Mouse (Mus musculus) limb, embryonic 12.5 days (tissue): ENCODE measurements around the gene Mgarp. TPM values are rescaled to one million over a fixed set of nuclear protein-coding genes. Genes with fewer than 3 reads are reported as not detected.
"Not testable (repeated sequence)": the region's sequence is repeated elsewhere in the genome, so short reads cannot be mapped to it uniquely, and the experiment has no call there.

Experiments used
- ATAC-seq: fragments of 200-750 bp; cut with Nextera tagmentation; 2 replicates; pipeline ENCODE4 v1.8.0; 2017; ENCODE audit warnings: low read depth, moderate TSS enrichment; ENCODE audit not compliant: insufficient number of reproducible peaks, insufficient read depth, low FRiP score, low TSS enrichment
- H3K27ac ChIP-seq: fragments of 300-500 bp; sonication (generic); 2 replicates; pipeline ENCODE4 v1.5.1; 2016; ENCODE audit warnings: mild to moderate bottlenecking, moderate library complexity
- H3K27me3 ChIP-seq: fragments of 300-500 bp; sonication (generic); 2 replicates; pipeline ENCODE4 v1.6.1; 2016; ENCODE audit warnings: mild to moderate bottlenecking, moderate library complexity
- H3K36me3 ChIP-seq: fragments of 300-500 bp; sonication (generic); 2 replicates; pipeline ENCODE4 v1.6.1; 2016; ENCODE audit warnings: mild to moderate bottlenecking, moderate library complexity
- H3K4me1 ChIP-seq: fragments of 300-500 bp; sonication (generic); replicated peaks from 2 replicates; pipeline ENCODE4 v1.6.1; 2016
- H3K4me2 ChIP-seq: fragments of 300-500 bp; sonication (generic); 2 replicates; pipeline ENCODE4 v1.6.1; 2016; ENCODE audit warnings: mild to moderate bottlenecking, moderate library complexity
- H3K4me3 ChIP-seq: fragments of 300-500 bp; sonication (generic); replicated peaks from 2 replicates; pipeline ENCODE4 v1.5.1; 2016; ENCODE audit warnings: mild to moderate bottlenecking
- H3K9ac ChIP-seq: fragments of 300-500 bp; sonication (generic); replicated peaks from 2 replicates; pipeline ENCODE4 v1.6.1; 2016; ENCODE audit warnings: mild to moderate bottlenecking, moderate library complexity
- H3K9me3 ChIP-seq: fragments of 300-500 bp; sonication (generic); 2 replicates; pipeline ENCODE4 v1.6.1; 2016; ENCODE audit warnings: mild to moderate bottlenecking, moderate library complexity
- WGBS: fragments of 180-500 bp; shearing (Covaris S2); methylation state at CpG from one replicate; pipeline ENCODE4 v1.1.7; 2016; 5-methylcytosine and 5-hydroxymethylcytosine counted together
- polyA plus RNA-seq: library from polyadenylated mRNA; unstranded; fragments of >200 nt; fragmentation: Nextera tagmentation; extraction: Ambion mirVana; gene quantifications from 2 replicates; pipeline ENCODE4 v1.2.1, GENCODE M21; 2016

Mgarp gene
- polyA plus RNA-seq, 1 experiment from 2014 or later, result 3.8 TPM

DNA sequence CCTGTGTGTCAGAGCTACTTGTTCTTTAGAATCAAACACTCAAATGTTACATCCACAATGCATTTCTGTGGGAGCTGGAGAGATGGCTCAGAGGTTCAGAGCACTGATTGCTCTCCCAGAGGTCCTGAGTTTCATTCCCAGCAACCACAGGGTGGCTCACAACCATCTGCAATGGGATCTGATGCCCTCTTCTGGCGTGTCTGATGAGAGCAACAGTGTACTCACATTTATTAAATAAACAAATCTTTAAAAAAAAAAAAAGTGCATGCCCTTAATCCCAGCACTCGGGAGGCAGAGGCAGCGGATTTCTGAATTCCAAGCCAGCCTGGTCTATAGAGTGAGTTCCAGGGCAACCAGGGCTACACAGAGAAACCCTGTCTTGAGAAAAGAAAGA, 42.5 kb downstream of the Mgarp start:
- Histone ChIP-seq H3K4me3 (no peak overlapping the region), H3K27ac (no peak overlapping the region), H3K9ac (no peak overlapping the region), H3K27me3 (no peaks in the 10 kb centered on the region; the same call in 1 of the 2 replicates), H3K4me1 (peaks cover 3% of the 10 kb centered on the region; the same call in 1 of the 2 replicates), H3K9me3 (no peaks in the 10 kb centered on the region), H3K4me2 (no peak overlapping the region), H3K36me3 (no peaks in the 10 kb centered on the region)
- no peak for ATAC-seq
- 84% methylated on average over 3 of the region's 3 CpGs for WGBS

DNA sequence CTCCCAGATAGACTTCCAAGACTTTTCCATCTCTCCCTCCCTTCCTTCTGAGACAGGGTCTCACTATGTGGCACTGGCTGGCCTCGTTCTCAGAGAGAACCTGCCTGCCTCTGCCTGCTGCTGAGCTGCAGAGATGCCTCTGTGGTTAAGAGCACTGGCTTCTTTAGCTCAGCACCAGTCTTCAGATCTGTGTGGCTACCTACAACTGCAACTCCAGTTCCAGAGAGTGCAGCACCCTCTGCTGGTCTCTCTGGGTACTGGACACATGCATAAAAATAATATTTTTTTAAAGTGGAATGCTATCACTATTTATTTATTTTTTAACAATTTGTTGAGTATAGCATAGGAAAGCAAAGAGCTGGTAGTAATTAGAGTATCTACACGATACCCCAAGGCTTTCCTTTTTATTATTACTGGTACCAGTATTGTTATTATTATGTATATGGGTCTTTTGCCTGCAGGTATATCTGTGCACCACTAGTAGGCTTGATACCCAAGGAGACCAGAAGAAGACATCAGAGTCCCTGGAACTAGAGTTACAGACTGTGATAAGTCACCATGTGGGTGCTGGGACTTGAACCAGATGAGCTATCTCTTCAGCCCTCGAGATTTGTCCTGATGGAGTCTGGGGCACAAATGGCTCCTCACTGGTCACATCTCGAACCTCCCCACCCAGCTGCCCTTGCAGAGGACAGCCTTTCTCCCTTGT, 43.1 kb downstream of the Mgarp start:
- Histone ChIP-seq H3K4me1 (peaks cover 3% of the 10 kb centered on the region; the same call in 1 of the 2 replicates), H3K4me2 (no peak overlapping the region), H3K9ac (no peak overlapping the region), H3K27me3 (no peaks in the 10 kb centered on the region; the same call in 1 of the 2 replicates), H3K4me3 (no peak overlapping the region), H3K36me3 (no peaks in the 10 kb centered on the region), H3K9me3 (no peaks in the 10 kb centered on the region), H3K27ac (no peak overlapping the region)
- 72% methylated on average over 4 of the region's 4 CpGs for WGBS
- ATAC-seq, result 0 out of 2 replicates have a peak, but pooled peaks have one; percentile 37

DNA sequence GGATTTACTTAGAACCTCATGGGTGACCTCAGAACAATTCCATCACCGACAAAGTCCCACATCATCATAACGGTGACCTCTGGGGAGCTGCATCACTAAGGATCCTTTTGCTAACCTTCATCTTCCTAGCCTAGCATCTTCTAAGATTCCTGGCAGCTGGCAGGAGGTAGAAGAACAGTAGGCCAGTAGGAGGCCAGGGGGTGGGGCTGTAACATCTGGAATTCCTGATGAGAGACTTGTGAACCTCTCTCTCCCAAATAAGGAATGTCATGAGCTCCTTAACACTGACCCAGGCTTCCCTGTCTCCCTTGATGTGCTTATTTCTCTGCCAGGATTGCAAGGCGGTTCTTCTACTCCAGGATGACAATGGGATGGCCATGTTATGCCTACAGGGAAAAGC, 45.7 kb downstream of the Mgarp start:
- no peak overlapping the region for H3K4me2 ChIP-seq
- no peaks in the 10 kb centered on the region for H3K9me3 ChIP-seq
- H3K4me1 ChIP-seq, result 0 out of 2 replicates have a peak, but pooled peaks cover 3% of the 10 kb centered on the region
- WGBS, result 23% methylated on average over 3 of the region's 3 CpGs
- H3K9ac ChIP-seq, result no peak overlapping the region
- no peak overlapping the region for H3K27ac ChIP-seq
- no peak overlapping the region for H3K4me3 ChIP-seq
- no peaks in the 10 kb centered on the region for H3K27me3 ChIP-seq
- no peak for ATAC-seq
- H3K36me3 ChIP-seq, result no peaks in the 10 kb centered on the region

DNA sequence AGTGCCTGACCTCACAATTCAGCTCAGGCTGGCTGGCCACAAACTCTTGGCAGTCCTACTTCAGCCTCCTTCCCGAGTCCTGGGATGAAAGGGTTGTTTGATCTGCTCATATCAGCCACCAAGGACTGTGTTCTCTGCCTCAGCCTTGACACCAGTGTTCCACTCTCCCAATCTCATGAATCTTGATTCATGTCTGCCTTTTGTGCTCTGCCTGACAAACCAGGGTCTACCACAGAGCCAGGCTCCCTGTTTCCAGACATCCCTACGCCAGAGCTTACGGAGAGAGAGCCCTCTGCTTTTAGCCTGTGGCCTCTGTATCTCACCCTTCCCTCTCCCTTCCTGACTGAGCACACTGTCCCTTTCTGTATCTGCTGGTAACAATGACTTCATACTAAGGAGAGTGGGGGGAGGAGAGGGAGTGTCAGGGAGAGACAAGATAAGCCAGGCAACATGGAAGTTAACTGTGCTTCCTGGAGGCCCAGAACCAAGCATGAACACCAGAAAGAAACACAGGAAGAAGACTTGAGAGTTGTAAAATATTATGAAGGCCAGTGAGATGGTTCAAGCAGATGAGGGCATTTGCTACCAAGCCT, 47.8 kb downstream of the Mgarp start:
- Histone ChIP-seq H3K4me3 (no peak overlapping the region), H3K4me1 (0 out of 2 replicates have a peak, but pooled peaks cover 3% of the 10 kb centered on the region), H3K9me3 (no peaks in the 10 kb centered on the region), H3K27me3 (no peaks in the 10 kb centered on the region), H3K36me3 (no peaks in the 10 kb centered on the region), H3K27ac (no peak overlapping the region), H3K4me2 (no peak overlapping the region), H3K9ac (no peak overlapping the region)
- no peak for ATAC-seq
- 39% methylated on average over 3 of the region's 3 CpGs for WGBS

DNA sequence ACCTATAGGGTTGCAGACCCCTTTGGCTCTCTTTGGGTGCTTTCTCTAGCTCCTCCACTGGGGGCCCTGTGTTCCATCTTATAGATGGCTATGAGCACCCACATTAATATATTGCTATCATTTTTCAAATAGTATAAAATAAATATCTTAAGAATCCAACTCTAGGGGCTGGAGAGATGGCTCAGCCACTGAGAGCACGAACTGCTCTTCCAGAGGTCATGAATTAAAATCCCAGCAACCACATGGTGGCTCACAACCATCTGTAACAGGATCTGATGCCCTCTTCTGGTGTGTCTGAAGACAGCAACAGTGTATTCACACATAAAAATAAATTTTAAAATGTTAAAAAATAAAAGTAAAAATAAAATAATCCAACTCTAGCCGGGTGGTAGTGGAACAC, 51.5 kb downstream of the Mgarp start:
- 96% methylated on average over 2 of the region's 2 CpGs for WGBS
- H3K9me3 ChIP-seq, H3K27me3 ChIP-seq, ATAC-seq, H3K4me1 ChIP-seq, H3K27ac ChIP-seq, H3K4me3 ChIP-seq, H3K4me2 ChIP-seq, H3K9ac ChIP-seq, H3K36me3 ChIP-seq: not testable (repeated sequence)

DNA sequence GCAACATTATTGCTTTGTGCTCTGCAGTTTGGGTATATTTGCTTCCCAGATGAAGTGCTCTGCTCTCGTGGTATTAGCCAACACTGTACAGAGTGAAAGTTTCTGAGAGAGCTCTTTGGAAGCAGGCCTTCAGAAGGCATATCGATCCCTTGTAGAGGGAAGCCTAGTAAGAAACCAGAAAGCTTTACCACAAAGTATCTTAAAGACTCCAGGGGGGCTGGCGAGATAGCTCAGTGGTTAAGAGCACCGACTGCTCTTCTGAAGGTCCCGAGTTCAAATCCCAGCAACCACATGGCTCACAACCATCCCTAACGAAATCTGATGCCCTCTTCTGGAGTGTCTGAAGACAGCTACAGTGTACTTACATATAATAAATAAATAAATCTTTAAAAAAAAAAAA, 52.4 kb downstream of the Mgarp start:
- H3K27me3 ChIP-seq, H3K4me3 ChIP-seq, H3K27ac ChIP-seq, H3K9me3 ChIP-seq, H3K36me3 ChIP-seq, ATAC-seq, H3K4me1 ChIP-seq, H3K4me2 ChIP-seq, H3K9ac ChIP-seq: not testable (repeated sequence)
- WGBS, result 86% methylated on average over 6 of the region's 6 CpGs

DNA sequence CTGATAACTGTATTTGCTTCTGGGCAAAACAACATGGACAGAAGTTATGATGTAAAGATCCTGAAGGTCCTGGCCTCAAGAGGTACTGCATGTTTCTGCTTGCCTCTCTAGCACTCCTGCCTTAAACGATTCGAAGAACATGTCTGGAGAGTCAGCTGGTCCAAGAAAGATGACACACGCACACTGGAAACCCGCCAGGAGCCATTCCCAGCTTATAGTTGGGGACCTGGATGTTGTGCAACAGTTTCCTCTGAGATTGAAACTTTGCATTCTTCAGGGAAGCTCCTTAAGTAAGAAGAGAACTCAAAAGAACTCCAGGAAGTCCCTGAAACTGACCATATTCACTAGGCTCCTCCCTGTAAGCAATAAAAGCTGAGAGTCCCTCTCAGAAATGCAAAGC, 53.3 kb downstream of the Mgarp start:
- H3K9me3 ChIP-seq, result no peaks in the 10 kb centered on the region
- 88% methylated on average over 4 of the region's 4 CpGs for WGBS
- H3K36me3 ChIP-seq, result no peaks in the 10 kb centered on the region
- no peaks in the 10 kb centered on the region for H3K27me3 ChIP-seq
- H3K4me3 ChIP-seq, result no peak overlapping the region
- peaks cover 3% of the 10 kb centered on the region for H3K4me1 ChIP-seq
- ATAC-seq, result no peak
- no peak overlapping the region for H3K4me2 ChIP-seq
- H3K9ac ChIP-seq, result no peak overlapping the region
- H3K27ac ChIP-seq, result no peak overlapping the region

DNA sequence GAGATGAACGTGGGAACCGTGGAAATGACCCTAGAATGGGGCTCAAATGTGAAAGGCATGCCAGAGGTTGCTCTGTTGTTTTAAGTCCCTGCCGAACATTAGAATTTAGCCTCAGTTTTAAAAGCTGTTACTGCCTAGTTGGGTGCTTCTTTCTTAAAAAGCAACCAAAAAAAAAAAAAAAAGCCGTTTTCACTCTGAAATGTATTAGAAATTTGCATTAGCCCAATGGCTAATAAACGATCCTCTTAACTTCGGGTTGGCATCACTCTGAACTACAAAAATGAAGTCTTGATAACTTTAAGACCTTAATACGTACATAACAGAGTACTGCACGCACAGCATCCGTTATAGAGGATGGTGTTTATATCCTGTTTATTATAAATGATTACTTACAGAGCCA, 54.4 kb downstream of the Mgarp start:
- WGBS, result 8% methylated on average over 9 of the region's 9 CpGs
- H3K27me3 ChIP-seq, result no peaks in the 10 kb centered on the region

DNA sequence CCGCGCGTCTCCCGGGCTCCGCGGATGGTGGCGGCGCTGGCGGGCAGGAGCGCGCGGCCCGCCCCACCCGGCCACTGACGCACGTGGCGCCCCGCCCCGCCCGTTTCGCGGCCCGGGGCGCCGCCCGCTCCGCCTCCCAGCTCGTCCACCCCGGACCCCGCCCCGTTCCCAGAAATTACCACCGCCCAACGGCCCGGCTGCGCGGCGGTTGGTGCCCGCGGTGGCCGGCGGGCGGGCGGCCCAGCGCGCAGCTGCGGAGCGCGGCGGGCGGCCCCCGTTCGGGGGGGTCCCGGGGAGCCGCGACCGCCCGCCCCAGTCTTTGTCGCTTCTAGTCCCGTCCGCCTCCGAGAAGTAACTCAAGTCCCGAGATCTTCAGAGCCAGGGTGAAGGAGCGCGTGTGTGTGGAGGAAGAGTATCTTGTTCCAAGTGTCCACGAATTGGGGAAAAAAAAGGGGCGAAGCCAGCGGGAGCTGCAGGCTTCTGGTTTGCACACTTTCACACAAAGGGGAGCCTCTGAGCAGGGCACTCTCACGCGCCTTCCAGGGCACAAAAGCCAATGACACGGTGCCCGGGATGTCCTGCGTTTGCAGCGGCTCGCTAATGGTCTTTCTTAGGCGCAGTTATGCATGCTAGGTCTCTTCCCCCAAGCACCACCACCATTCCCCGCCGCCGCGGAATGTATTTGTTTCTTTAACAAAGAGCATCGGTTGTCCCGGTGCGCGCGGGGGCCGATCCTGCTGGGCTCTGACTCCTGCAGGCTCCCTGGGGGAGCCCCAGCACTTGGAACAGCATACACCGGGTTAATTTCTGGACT, 55.1 kb downstream of the Mgarp start:
- no peaks in the 10 kb centered on the region for H3K36me3 ChIP-seq
- peaks cover 3% of the 10 kb centered on the region for H3K4me1 ChIP-seq
- H3K4me2 ChIP-seq, result peak overlapping the region; percentile 85
- H3K4me3 ChIP-seq, result peak overlapping the region; percentile 95
- WGBS, result 1% methylated on average over 83 of the region's 86 CpGs
- no peaks in the 10 kb centered on the region for H3K9me3 ChIP-seq
- peak overlapping the region; percentile 98 for H3K27ac ChIP-seq
- H3K9ac ChIP-seq, result peak overlapping the region; percentile 90
- no peaks in the 10 kb centered on the region for H3K27me3 ChIP-seq
- ATAC-seq, result peak; percentile 73

More for the DNA sequence above, 54.4 kb downstream of the Mgarp start:
- Histone ChIP-seq H3K36me3 (no peaks in the 10 kb centered on the region), H3K4me1 (peaks cover 3% of the 10 kb centered on the region), H3K4me2 (peak overlapping the region; percentile 85), H3K9me3 (no peaks in the 10 kb centered on the region), H3K27ac (peak overlapping the region; percentile 98), H3K9ac (peak overlapping the region; percentile 90), H3K4me3 (peak overlapping the region; percentile 95)
- ATAC-seq, result no peak

DNA sequence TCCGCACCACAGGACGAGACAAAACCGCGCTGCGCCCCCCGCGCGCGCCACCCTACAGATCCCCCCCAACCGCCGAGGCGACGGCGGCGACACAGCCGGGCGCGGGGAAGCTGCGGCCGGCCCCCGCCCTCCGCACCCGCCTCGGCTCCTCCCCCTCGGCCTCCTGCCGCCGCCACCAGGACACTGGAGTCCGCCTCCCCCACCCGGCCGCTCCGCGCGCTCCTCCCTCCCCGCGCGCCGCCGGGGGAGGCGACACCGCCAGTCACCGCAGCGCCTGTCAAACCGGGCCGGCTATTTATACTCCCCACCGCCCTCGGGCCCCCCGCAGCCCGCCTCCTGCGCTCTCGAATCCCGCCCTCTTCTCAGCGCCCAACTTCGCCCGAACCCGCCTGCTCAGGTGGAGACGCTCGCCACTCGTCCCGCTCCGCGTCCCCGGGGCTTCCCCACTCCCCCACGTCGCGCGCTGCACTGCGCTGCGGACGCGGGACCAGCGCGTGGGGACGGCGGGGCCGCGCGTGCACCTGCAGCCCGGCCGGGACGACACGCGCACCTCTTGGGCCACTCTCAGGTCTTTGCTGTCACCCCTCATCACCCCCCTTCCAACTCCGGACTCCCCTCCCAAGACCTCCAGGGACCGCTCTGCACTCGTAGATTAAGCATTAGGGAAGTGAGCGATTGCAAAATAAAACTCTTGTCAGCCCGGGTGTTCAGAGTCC, 55.8 kb downstream of the Mgarp start, which contains the start of gene Elf2:
Gene Elf2 (minus strand): TSS at position 112 of the 716 bp plus-strand sequence.
- Histone ChIP-seq H3K27me3 (no peaks in the 10 kb centered on the region), H3K9ac (peak within 1 kb of the TSS; percentile 90), H3K4me3 (peak within 1 kb of the TSS; percentile 95), H3K9me3 (no peaks in the 10 kb centered on the region), H3K4me1 (peaks cover 3% of the 10 kb centered on the region), H3K27ac (peak within 1 kb of the TSS; percentile 98), H3K36me3 (no peaks in the 10 kb centered on the region), H3K4me2 (peak within 1 kb of the TSS; percentile 85)
- peak; percentile 81 for ATAC-seq
- whole genome bisulfite sequencing, result under 1% methylated on average over 77 of the region's 87 CpGs
